Mouse (Mus musculus) MEL (cell line): Measurements from ENCODE around the gene Kcnk2. TPM values are rescaled to one million over a fixed set of nuclear protein-coding genes. Genes with fewer than 3 reads are reported as not detected.

ENCODE experiments used
- DNase-seq: peaks from one replicate; pipeline ENCODE4 v3.0.0; 2011; ENCODE audit warnings: low read depth, low spot score
- H3K27ac ChIP-seq: 2 replicates; pipeline ENCODE4 v1.5.1; 2012; ENCODE audit warnings: low read depth, mild to moderate bottlenecking, control low read depth, low read length, moderate library complexity; ENCODE audit not compliant: control insufficient read depth
- H3K27me3 ChIP-seq, 2 experiments: fragments of 150-350 bp in 1 of 2; sonication (generic) in 1 of 2; 2 replicates each; pipeline ENCODE4 v1.6.1; 2012; ENCODE audit warnings: low read length in 2 of 2, mild to moderate bottlenecking in 2 of 2, improper control_type of control experiment in 1 of 2, moderate library complexity in 1 of 2; ENCODE audit not compliant: insufficient read depth in 2 of 2, control insufficient read depth in 1 of 2
- H3K36me3 ChIP-seq, 2 experiments: 2 replicates each; pipeline ENCODE4 v1.6.1; 2012 to 2014; ENCODE audit warnings: low read length in 2 of 2, improper control_type of control experiment in 1 of 2, inconsistent platforms in 1 of 2, mild to moderate bottlenecking in 1 of 2; ENCODE audit not compliant: insufficient read depth in 2 of 2, control insufficient read depth in 1 of 2
- H3K4me1 ChIP-seq, 2 experiments: fragments of 150-350 bp in 1 of 2; sonication (generic) in 1 of 2; 2 replicates each; pipeline ENCODE4 v1.6.1; 2012; ENCODE audit warnings: low read length in 2 of 2, improper control_type of control experiment in 1 of 2, mild to moderate bottlenecking in 1 of 2; ENCODE audit not compliant: insufficient read depth in 2 of 2, control insufficient read depth in 1 of 2
- H3K4me3 ChIP-seq, 2 experiments: fragments of 150-350 bp in 1 of 2; sonication (generic) in 1 of 2; 2 replicates each; pipeline ENCODE4 v1.5.1; 2012; ENCODE audit warnings: low read depth in 2 of 2, low read length in 2 of 2, mild to moderate bottlenecking in 2 of 2, moderate library complexity in 2 of 2, control low read depth in 1 of 2, improper control_type of control experiment in 1 of 2; ENCODE audit not compliant: control insufficient read depth in 1 of 2, insufficient read depth in 1 of 2
- H3K79me2 ChIP-seq: 2 replicates; pipeline ENCODE4 v1.6.1; 2012; ENCODE audit warnings: mild to moderate bottlenecking, low read length, moderate library complexity; ENCODE audit not compliant: control insufficient read depth, poor library complexity, insufficient read depth
- H3K9ac ChIP-seq: 2 replicates; pipeline ENCODE4 v1.6.1; 2012; ENCODE audit warnings: low read depth, mild to moderate bottlenecking, control low read depth, low read length, moderate library complexity; ENCODE audit not compliant: control insufficient read depth, poor library complexity, severe bottlenecking
- H3K9me3 ChIP-seq: fragments of 150-350 bp; sonication (generic); replicated peaks from 2 replicates; pipeline ENCODE4 v1.6.1; 2012; ENCODE audit warnings: mild to moderate bottlenecking, low read length, improper control_type of control experiment, moderate library complexity; ENCODE audit not compliant: insufficient read depth
- BHLHE40 ChIP-seq: IDR thresholded peaks from 2 replicates; pipeline ENCODE4 v1.6.1; 2012; ENCODE audit warnings: low read depth, mild to moderate bottlenecking, inconsistent platforms, low read length, improper control_type of control experiment, borderline replicate concordance
- CHD1 ChIP-seq: IDR thresholded peaks from 2 replicates; pipeline ENCODE4 v1.6.1; 2012; ENCODE audit warnings: low read depth, mild to moderate bottlenecking, inconsistent platforms, low read length, improper control_type of control experiment
- E2F4 ChIP-seq: IDR thresholded peaks from 2 replicates; pipeline ENCODE4 v1.6.1; 2011; ENCODE audit warnings: low read depth, low read length, improper control_type of control experiment, borderline replicate concordance
- ELF1 ChIP-seq: IDR thresholded peaks from 2 replicates; pipeline ENCODE4 v1.6.1; 2014; ENCODE audit warnings: low read depth, mild to moderate bottlenecking, inconsistent platforms, low read length, improper control_type of control experiment, moderate library complexity
- EP300 ChIP-seq, 2 experiments: IDR thresholded peaks; 2 replicates each; pipeline ENCODE4 v1.6.1; 2011; ENCODE audit warnings: improper control_type of control experiment in 2 of 2, low read length in 2 of 2, low read depth in 1 of 2, mild to moderate bottlenecking in 1 of 2
- JUND ChIP-seq: IDR thresholded peaks from 2 replicates; pipeline ENCODE4 v1.6.1; 2011; ENCODE audit warnings: low read depth, mild to moderate bottlenecking, improper control_type of control experiment, low read length
- MAX ChIP-seq: IDR thresholded peaks from 2 replicates; pipeline ENCODE4 v1.6.1; 2011; ENCODE audit warnings: low read length, improper control_type of control experiment
- MYB ChIP-seq: IDR thresholded peaks from 2 replicates; pipeline ENCODE4 v1.6.1; 2011; ENCODE audit warnings: mild to moderate bottlenecking, low read depth, low read length, improper control_type of control experiment
- NRF1 ChIP-seq: IDR thresholded peaks from 2 replicates; pipeline ENCODE4 v1.6.1; 2014; ENCODE audit warnings: low read depth, mild to moderate bottlenecking, inconsistent platforms, low read length, improper control_type of control experiment, moderate library complexity; ENCODE audit not compliant: poor library complexity, insufficient read depth, severe bottlenecking
- POLR2A ChIP-seq, 2 experiments: IDR thresholded peaks; 2 replicates each; pipeline ENCODE4 v1.6.1; 2011 to 2012; ENCODE audit warnings: low read length in 2 of 2, mild to moderate bottlenecking in 2 of 2, control low read depth in 1 of 2, improper control_type of control experiment in 1 of 2, low read depth in 1 of 2, moderate library complexity in 1 of 2; ENCODE audit not compliant: control insufficient read depth in 1 of 2, insufficient read depth in 1 of 2, poor library complexity in 1 of 2
- SIN3A ChIP-seq: IDR thresholded peaks from 2 replicates; pipeline ENCODE4 v1.6.1; 2012; ENCODE audit warnings: low read length, improper control_type of control experiment, inconsistent platforms
- TCF12 ChIP-seq: IDR thresholded peaks from 2 replicates; pipeline ENCODE4 v1.6.1; 2014; ENCODE audit warnings: low read depth, mild to moderate bottlenecking, inconsistent platforms, low read length, improper control_type of control experiment, moderate library complexity
- USF1 ChIP-seq: IDR thresholded peaks from 2 replicates; pipeline ENCODE4 v1.6.1; 2014; ENCODE audit warnings: low read depth, mild to moderate bottlenecking, inconsistent platforms, low read length, improper control_type of control experiment, moderate library complexity
- USF2 ChIP-seq, 2 experiments: IDR thresholded peaks; 2 replicates each; pipeline ENCODE4 v1.6.1; 2011 to 2012; ENCODE audit warnings: improper control_type of control experiment in 2 of 2, low read length in 2 of 2, borderline replicate concordance in 1 of 2, inconsistent platforms in 1 of 2, low read depth in 1 of 2, mild to moderate bottlenecking in 1 of 2; ENCODE audit not compliant: insufficient read depth in 1 of 2
- ZC3H11A ChIP-seq: IDR thresholded peaks from 2 replicates; pipeline ENCODE4 v1.6.1; 2012; ENCODE audit warnings: low read depth, mild to moderate bottlenecking, inconsistent platforms, low read length, improper control_type of control experiment
- ZMIZ1 ChIP-seq: IDR thresholded peaks from 2 replicates; pipeline ENCODE4 v1.6.1; 2012; ENCODE audit warnings: low read depth, mild to moderate bottlenecking, inconsistent platforms, low read length, improper control_type of control experiment, moderate library complexity
- polyA plus RNA-seq, 2 experiments: library from polyadenylated mRNA; stranded (reverse) in 1 of 2; unstranded in 1 of 2; fragments of >175 nt in 1 of 2; fragments of >200 nt in 1 of 2; gene quantifications; 2 replicates each; pipeline versions ENCODE4 v1.2.1 to v1.2.4; 2012; ENCODE audit warnings: low replicate concordance in 2 of 2, low read depth in 1 of 2; ENCODE audit not compliant: insufficient read length in 2 of 2, insufficient read depth in 1 of 2, missing spikeins in 1 of 2
- total RNA-seq: library from RNA; depleted of rRNA; stranded (reverse); fragments of 300-350 nt; gene quantifications from 2 replicates; pipeline ENCODE4 v1.2.3, GENCODE M21; 2012

The Kcnk2 gene
- total and polyA plus RNA-seq, 3 experiments = not detected

DNA sequence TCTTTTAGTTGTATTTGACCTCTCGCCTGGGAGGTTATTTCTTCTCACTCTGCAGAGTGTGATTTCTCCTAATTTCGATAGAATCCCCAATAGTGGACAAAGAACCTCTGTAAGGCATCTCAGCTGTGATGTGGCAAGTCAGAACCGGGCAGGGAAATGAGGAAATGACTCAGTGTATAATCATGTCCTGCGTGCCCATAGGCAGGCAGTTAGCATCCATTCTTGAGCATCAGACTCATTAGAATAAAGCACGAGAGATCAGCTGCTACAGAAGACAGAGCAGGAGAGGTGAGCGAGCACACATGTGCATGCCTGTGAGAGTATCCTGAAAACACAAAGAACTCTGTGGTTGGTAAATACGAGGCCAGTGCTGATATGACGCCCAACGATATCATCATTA, 186.9 kb downstream of the Kcnk2 start:
- Histone ChIP-seq H3K36me3 (no peaks in the 10 kb centered on the region), H3K27ac (no peak overlapping the region), H3K9ac (no peak overlapping the region), H3K27me3 (no peaks in the 10 kb centered on the region), H3K4me3 (no peak overlapping the region), H3K4me1 (no peaks in the 10 kb centered on the region), H3K79me2 (no peaks in the 10 kb centered on the region), H3K9me3 (no peaks in the 10 kb centered on the region)
- no peak for TF ChIP-seq ZMIZ1
- no peak for TF ChIP-seq MAX
- no peak for TF ChIP-seq SIN3A
- TF ChIP-seq ZC3H11A = no peak
- no peak for TF ChIP-seq JUND
- TF ChIP-seq MYB = no peak
- no peak for TF ChIP-seq E2F4
- TF ChIP-seq EP300 (IDR thresholded peaks at IDR 0.05; ENCODE audit: low read depth in 1 of 2, low read length in 2 of 2) = no peak
- TF ChIP-seq CHD1 = no peak
- no peak for TF ChIP-seq POLR2A (IDR thresholded peaks at IDR 0.05; ENCODE audit: control insufficient read depth in 1 of 2, insufficient read depth in 1 of 2, low read depth in 1 of 2, low read length in 2 of 2, poor library complexity in 1 of 2)
- no peak for DNase-seq

DNA sequence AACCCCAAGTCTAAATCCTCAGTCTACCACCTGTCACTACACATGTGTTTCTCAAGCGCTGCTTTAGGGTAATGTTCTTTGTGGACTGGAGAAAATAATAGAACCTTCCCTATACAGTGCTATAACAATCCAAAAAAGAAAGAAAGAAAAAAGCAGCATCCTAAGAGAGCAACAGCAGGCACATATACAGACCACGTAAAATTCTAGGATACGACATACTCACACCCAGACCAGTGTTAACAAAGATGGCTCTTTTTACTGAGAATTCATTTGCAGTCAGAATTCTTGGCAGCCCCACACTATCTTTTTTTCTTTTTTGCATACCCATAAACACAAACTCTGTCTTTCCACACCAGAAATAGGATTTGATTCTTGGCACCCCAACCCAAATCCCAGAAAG, 187.6 kb downstream of the Kcnk2 start:
- H3K79me2 ChIP-seq = no peaks in the 10 kb centered on the region
- H3K36me3 ChIP-seq = no peaks in the 10 kb centered on the region
- H3K27ac ChIP-seq = no peak overlapping the region
- H3K4me3 ChIP-seq = no peak overlapping the region
- H3K9ac ChIP-seq = no peak overlapping the region
- no peaks in the 10 kb centered on the region for H3K27me3 ChIP-seq
- TF ChIP-seq ZMIZ1 (no peak), ELF1 (no peak), USF1 (no peak), MYB (no peak)
- H3K9me3 ChIP-seq = no peaks in the 10 kb centered on the region
- no peak for DNase-seq
- H3K4me1 ChIP-seq = no peaks in the 10 kb centered on the region

DNA sequence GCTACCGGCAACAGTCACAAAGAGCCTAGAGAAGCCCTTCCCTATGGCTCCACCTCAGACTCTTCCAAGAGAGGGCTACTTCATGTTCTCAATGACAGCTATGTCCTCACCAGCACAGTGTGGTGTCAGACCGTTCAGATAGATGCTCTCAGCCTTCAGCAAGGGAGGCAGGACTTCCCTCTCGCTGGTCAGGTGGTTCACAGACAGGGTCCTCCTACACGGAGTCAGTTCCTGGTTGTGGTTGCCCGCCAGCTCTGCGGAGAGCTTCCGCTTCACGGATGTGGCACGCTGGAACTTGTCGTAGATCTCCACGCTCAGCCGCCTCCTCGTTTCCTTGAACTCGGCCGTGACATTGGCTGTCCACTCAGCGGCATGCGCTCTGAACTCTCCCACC, 192.4 kb downstream of the Kcnk2 start:
- Histone ChIP-seq H3K4me1 (no peaks in the 10 kb centered on the region), H3K4me3 (no peak overlapping the region), H3K36me3 (no peaks in the 10 kb centered on the region), H3K27me3 (no peaks in the 10 kb centered on the region), H3K79me2 (no peaks in the 10 kb centered on the region), H3K9me3 (no peaks in the 10 kb centered on the region), H3K27ac (no peak overlapping the region), H3K9ac (no peak overlapping the region)
- DNase-seq = no peak
- TF ChIP-seq ZC3H11A (no peak), TCF12 (no peak), BHLHE40 (no peak), USF2 (IDR thresholded peaks at IDR 0.05; ENCODE audit: borderline replicate concordance in 1 of 2, insufficient read depth in 1 of 2, low read depth in 1 of 2, low read length in 2 of 2) (no peak), NRF1 (no peak)
